Mouse (Mus musculus): ENCODE measurements around the gene Pard3b. TPM values are rescaled to one million over a fixed set of nuclear protein-coding genes. Genes with fewer than 3 reads are reported as not detected.

The Pard3b gene
- total RNA-seq (2023), result under 1 TPM; 0.60 to 0.97 TPM

DNA sequence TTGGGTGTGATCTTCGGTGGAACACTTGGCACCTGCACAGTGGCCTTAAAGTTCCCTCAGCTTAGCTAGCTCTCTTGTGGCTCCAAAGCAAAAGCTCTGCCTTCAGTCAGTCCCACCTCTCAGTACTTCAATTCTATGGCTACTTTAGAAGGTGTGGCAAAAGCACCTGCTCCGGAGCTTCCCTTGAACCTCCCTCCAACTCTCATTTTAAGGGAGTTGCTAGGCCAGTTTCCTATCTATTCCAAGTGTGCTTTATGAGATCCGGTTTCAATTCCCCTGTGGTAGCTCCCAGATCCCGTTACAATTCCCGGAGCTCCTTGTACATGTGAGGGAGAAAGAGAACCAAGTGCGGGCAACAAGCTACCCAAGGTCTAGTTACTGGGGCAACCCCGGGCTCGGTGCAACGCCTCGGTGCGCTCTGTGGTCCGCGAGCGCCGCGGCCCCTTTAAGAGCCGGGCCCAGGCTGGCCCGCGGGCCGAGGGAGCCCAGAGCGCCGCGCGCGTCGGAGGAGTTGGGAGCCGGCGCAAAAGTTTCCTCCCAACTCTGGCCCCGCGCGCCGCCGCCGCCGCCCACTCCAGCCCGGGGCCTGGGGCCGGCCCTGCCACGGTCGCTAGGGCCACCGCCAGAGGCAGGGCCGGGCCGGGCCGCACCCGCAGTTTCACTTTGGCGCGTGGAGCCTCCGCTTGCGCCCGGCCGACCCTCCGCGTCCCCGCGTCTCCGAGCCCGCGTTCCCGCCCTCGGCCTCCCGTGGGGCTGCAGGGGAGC is at the start of gene Pard3b:
Gene Pard3b, plus strand, starts transcription at position 478 of the 765 bp plus-strand sequence.

